Mouse (Mus musculus): ENCODE data around the gene Slc22a13. TPM values are rescaled to one million over a fixed set of nuclear protein-coding genes. Genes with fewer than 3 reads are reported as not detected.

The Slc22a13 gene
- polyA plus RNA-seq, 1 experiment = 0.23 TPM

GRCm38 (mm10) chr9:119243981-119244380, 35.1 kb upstream of the Slc22a13 start:
- peaks cover 6% of the 10 kb centered on the region; the same call in 1 of the 2 replicates for H3K4me1 ChIP-seq (replicated peaks; ENCODE audit: control insufficient read depth, insufficient read depth, low read length)
- no peak for TF ChIP-seq CTCF (IDR thresholded peaks at IDR 0.05; ENCODE audit: borderline replicate concordance, control insufficient read depth, extremely low read depth, insufficient read depth, low read length, poor library complexity)
- TF ChIP-seq POLR2A (IDR thresholded peaks at IDR 0.05; ENCODE audit: control insufficient read depth, extremely low read depth, insufficient read depth, low read length, poor library complexity) = no peak
- H3K36me3 ChIP-seq (ENCODE audit: control insufficient read depth, insufficient read depth, low read length) = peaks cover 25% of the 10 kb centered on the region
- no peak overlapping the region for H3K27ac ChIP-seq (ENCODE audit: control insufficient read depth, insufficient read depth, low read length)
- no peaks in the 10 kb centered on the region for H3K27me3 ChIP-seq (ENCODE audit: control insufficient read depth, insufficient read depth, low read length)
- 95% methylated on average over 3 of the region's 3 CpGs for WGBS
- no peak overlapping the region for H3K4me3 ChIP-seq (ENCODE audit: control insufficient read depth, insufficient read depth, low read length)
- no peak for DNase-seq

GRCm38 (mm10) chr9:119241169-119241865, 32.4 kb upstream of the Slc22a13 start:
- no peak for DNase-seq
- no peak overlapping the region for H3K4me3 ChIP-seq (ENCODE audit: control insufficient read depth, insufficient read depth, low read length)
- no peaks in the 10 kb centered on the region for H3K4me1 ChIP-seq (replicated peaks; ENCODE audit: control insufficient read depth, insufficient read depth, low read length)
- H3K27ac ChIP-seq (ENCODE audit: control insufficient read depth, insufficient read depth, low read length) = no peak overlapping the region
- no peak for TF ChIP-seq CTCF (IDR thresholded peaks at IDR 0.05; ENCODE audit: borderline replicate concordance, control insufficient read depth, extremely low read depth, insufficient read depth, low read length, poor library complexity)
- no peak for TF ChIP-seq POLR2A (IDR thresholded peaks at IDR 0.05; ENCODE audit: control insufficient read depth, extremely low read depth, insufficient read depth, low read length, poor library complexity)
- 95% methylated on average over 11 of the region's 11 CpGs for WGBS
- peaks cover 25% of the 10 kb centered on the region for H3K36me3 ChIP-seq (ENCODE audit: control insufficient read depth, insufficient read depth, low read length)
- H3K27me3 ChIP-seq (ENCODE audit: control insufficient read depth, insufficient read depth, low read length) = no peaks in the 10 kb centered on the region

GRCm38 (mm10) chr9:119240286-119240997, 31.5 kb upstream of the Slc22a13 start:
- Histone ChIP-seq H3K36me3 (ENCODE audit: control insufficient read depth, insufficient read depth, low read length) (peaks cover 22% of the 10 kb centered on the region), H3K4me1 (replicated peaks; ENCODE audit: control insufficient read depth, insufficient read depth, low read length) (no peaks in the 10 kb centered on the region), H3K4me3 (ENCODE audit: control insufficient read depth, insufficient read depth, low read length) (no peak overlapping the region), H3K27ac (ENCODE audit: control insufficient read depth, insufficient read depth, low read length) (no peak overlapping the region), H3K27me3 (ENCODE audit: control insufficient read depth, insufficient read depth, low read length) (no peaks in the 10 kb centered on the region)
- TF ChIP-seq POLR2A (IDR thresholded peaks at IDR 0.05; ENCODE audit: control insufficient read depth, extremely low read depth, insufficient read depth, low read length, poor library complexity) (no peak), CTCF (IDR thresholded peaks at IDR 0.05; ENCODE audit: borderline replicate concordance, control insufficient read depth, extremely low read depth, insufficient read depth, low read length, poor library complexity) (no peak)
- no peak for DNase-seq
- 98% methylated on average over 10 of the region's 10 CpGs for WGBS

GRCm38 (mm10) chr9:119239274-119239673, 30.4 kb upstream of the Slc22a13 start:
- TF ChIP-seq CTCF (IDR thresholded peaks at IDR 0.05; ENCODE audit: borderline replicate concordance, control insufficient read depth, extremely low read depth, insufficient read depth, low read length, poor library complexity) (no peak), POLR2A (IDR thresholded peaks at IDR 0.05; ENCODE audit: control insufficient read depth, extremely low read depth, insufficient read depth, low read length, poor library complexity) (no peak)
- no peak for DNase-seq
- H3K36me3 ChIP-seq (ENCODE audit: control insufficient read depth, insufficient read depth, low read length) = peaks cover 18% of the 10 kb centered on the region
- H3K4me1 ChIP-seq (replicated peaks; ENCODE audit: control insufficient read depth, insufficient read depth, low read length) = no peaks in the 10 kb centered on the region
- no peaks in the 10 kb centered on the region for H3K27me3 ChIP-seq (ENCODE audit: control insufficient read depth, insufficient read depth, low read length)
- H3K27ac ChIP-seq (ENCODE audit: control insufficient read depth, insufficient read depth, low read length) = no peak overlapping the region
- WGBS = 97% methylated on average over 3 of the region's 3 CpGs
- no peak overlapping the region for H3K4me3 ChIP-seq (ENCODE audit: control insufficient read depth, insufficient read depth, low read length)

GRCm38 (mm10) chr9:119238796-119239195, 29.9 kb upstream of the Slc22a13 start:
- H3K4me1 ChIP-seq (replicated peaks; ENCODE audit: control insufficient read depth, insufficient read depth, low read length) = no peaks in the 10 kb centered on the region
- H3K4me3 ChIP-seq (ENCODE audit: control insufficient read depth, insufficient read depth, low read length) = no peak overlapping the region
- TF ChIP-seq POLR2A (IDR thresholded peaks at IDR 0.05; ENCODE audit: control insufficient read depth, extremely low read depth, insufficient read depth, low read length, poor library complexity) (no peak), CTCF (IDR thresholded peaks at IDR 0.05; ENCODE audit: borderline replicate concordance, control insufficient read depth, extremely low read depth, insufficient read depth, low read length, poor library complexity) (no peak)
- 94% methylated on average over 4 of the region's 4 CpGs for WGBS
- DNase-seq = no peak
- peaks cover 18% of the 10 kb centered on the region for H3K36me3 ChIP-seq (ENCODE audit: control insufficient read depth, insufficient read depth, low read length)
- H3K27me3 ChIP-seq (ENCODE audit: control insufficient read depth, insufficient read depth, low read length) = no peaks in the 10 kb centered on the region
- no peak overlapping the region for H3K27ac ChIP-seq (ENCODE audit: control insufficient read depth, insufficient read depth, low read length)

- Histone ChIP-seq H3K27ac (ENCODE audit: control insufficient read depth, insufficient read depth, low read length) (no peak overlapping the region), H3K4me3 (ENCODE audit: control insufficient read depth, insufficient read depth, low read length) (no peak overlapping the region), H3K4me1 (replicated peaks; ENCODE audit: control insufficient read depth, insufficient read depth, low read length) (no peaks in the 10 kb centered on the region), H3K36me3 (ENCODE audit: control insufficient read depth, insufficient read depth, low read length) (no peaks in the 10 kb centered on the region), H3K27me3 (ENCODE audit: control insufficient read depth, insufficient read depth, low read length) (no peaks in the 10 kb centered on the region)
- 97% methylated on average over 7 of the region's 7 CpGs for WGBS
- no peak for TF ChIP-seq CTCF (IDR thresholded peaks at IDR 0.05; ENCODE audit: borderline replicate concordance, control insufficient read depth, extremely low read depth, insufficient read depth, low read length, poor library complexity)
- no peak for TF ChIP-seq POLR2A (IDR thresholded peaks at IDR 0.05; ENCODE audit: control insufficient read depth, extremely low read depth, insufficient read depth, low read length, poor library complexity)
- DNase-seq = no peak
Measured at GRCm38 (mm10) chr9:119231552-119231951, 22.7 kb upstream of the Slc22a13 start.
